Mouse (Mus musculus) thymus, postnatal 25 days (tissue): ENCODE measurements at regions not wholly inside any gene's neighbourhood (a gene's known extent, or its start where the extent isn't known, plus 50 kb on each side); places are given as distances from the start of the nearest gene placed in this dataset.

Experiments
- DNase-seq: peaks from one replicate; pipeline ENCODE4 v3.0.0; 2022

DNA sequence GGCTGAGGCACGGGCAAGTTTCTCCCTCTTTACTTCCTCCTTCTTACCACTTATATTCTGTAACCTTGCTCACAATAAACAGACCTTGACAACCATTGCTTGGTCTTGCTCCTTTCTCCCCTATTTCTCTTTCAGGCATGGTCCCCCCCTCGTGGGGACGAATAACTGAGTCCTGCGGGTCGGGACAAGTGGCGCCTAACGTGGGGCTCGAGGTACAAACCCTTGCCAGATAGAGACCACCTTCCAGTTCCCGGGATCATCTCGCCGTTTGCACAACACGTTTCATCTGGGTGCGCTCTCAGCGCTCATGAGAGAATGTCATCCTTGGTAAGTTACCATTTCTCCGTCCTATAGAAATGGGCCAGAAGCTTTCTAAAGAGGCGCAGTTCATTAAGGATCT lies 79.6 kb upstream of the Foxn3 start:
- no peak for DNase-seq

- no peak for DNase-seq
These were observed 78.9 kb upstream of the Foxn3 start for GRCm38 (mm10) chr12:99642131-99642895.

GRCm38 (mm10) chr12:99641278-99641677 lies 77.9 kb upstream of the Foxn3 start:
- peak; percentile 71 for DNase-seq

GRCm38 (mm10) chr12:99640214-99641151 lies 77.1 kb upstream of the Foxn3 start:
- peak; percentile 67 for DNase-seq

DNA sequence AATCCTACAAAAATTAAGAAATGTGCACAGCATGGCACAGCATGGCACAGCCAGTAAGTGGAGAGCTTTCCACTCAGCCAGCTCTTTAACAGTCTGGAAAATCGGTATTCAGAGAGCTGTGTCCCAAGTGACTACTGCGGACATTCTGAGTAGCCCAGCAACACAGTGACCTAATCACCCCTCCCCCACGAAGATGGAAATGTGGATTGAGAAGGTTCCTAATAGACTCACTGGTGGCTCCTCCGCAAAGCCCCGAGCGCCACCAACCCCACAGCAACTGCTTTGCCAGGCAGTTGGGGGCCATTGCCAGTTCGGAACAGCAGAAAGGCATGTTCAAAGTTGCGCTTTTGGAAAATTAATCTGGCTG lies 76.4 kb upstream of the Foxn3 start:
- no peak for DNase-seq

DNA sequence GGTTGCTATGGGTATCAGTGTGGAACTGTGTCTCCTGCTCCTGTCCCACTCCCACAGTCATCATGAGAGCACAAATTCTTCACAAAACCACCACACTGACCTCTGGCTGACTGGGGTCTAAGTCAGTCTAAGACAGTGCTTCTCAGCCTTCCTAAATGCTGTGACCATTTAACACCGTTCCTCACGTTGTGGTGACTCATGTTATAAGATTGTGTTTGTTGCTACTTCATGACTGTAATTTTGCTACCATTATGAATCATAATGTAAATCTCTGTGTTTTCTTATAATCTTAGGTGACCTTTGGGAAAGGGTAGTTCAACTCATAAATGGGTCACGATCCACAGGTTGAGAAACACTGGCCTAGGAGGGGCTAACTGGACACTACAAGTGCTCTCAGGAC lies 75.7 kb upstream of the Foxn3 start:
- DNase-seq = no peak

GRCm38 (mm10) chr12:99637986-99638385 lies 74.6 kb upstream of the Foxn3 start:
- no peak for DNase-seq

DNA sequence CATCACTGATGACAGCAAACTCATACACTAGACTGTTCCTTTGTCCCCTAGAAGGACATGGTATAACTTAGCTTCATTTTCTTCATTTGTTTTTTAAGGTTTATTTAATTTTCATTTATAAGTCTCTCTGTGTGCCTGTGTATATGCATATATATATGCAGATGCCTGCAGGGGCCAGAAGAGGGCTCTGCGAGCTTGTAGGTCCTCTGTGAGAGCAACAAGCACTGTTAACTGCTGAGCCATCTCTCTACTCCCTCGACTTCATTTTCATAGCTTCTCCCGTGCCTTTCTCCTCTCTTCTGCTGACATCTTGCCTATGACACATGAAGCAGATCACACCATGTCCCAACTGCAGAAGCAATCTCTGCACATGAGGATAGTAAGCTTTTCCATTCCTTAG lies 72.9 kb upstream of the Foxn3 start:
- no peak for DNase-seq

- no peak for DNase-seq
These were observed 72.0 kb upstream of the Foxn3 start for GRCm38 (mm10) chr12:99635361-99635760.

GRCm38 (mm10) chr12:99634726-99635125 lies 71.3 kb upstream of the Foxn3 start:
- DNase-seq = no peak

- DNase-seq = no peak
These were observed 70.3 kb upstream of the Foxn3 start for GRCm38 (mm10) chr12:99633678-99634077.

DNA sequence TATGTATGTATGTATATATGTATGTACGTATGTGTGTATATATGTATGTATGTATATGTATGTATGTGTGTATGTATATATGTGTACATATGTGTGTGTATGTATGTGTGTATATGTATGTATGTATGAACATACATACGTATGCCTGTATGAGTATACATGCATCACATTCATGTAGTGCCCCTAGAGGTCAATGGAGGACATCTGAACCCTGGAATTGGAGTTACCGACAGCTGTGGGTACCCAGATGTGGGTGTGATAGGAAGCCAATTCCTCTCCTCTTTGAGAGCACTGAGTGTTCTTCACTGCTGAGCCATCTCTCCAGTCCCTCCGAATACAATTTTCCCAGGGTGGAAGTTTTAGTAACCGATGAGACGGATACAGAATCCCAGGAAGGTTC lies 69.6 kb upstream of the Foxn3 start:
- no peak for DNase-seq

DNA sequence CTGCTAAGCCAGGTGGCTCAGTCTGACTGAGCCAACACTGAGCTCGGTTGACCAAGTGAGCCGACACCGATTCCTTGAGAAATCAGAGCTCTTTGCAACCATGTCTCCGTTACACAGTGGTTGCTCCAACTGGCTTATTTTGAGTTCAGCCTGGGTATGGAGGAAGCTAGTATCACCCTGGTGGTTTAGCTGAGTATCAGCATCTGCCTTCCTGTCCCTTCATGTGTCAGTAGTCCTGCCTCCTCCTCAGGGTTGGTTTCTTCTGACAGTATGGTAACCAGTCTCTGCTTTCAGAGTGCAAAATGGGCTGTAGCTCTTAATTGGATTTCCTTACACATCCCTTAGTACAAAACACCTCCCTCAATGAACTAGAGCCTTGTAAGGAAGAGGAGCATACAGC lies 66.2 kb upstream of the Foxn3 start:
- no peak for DNase-seq

DNA sequence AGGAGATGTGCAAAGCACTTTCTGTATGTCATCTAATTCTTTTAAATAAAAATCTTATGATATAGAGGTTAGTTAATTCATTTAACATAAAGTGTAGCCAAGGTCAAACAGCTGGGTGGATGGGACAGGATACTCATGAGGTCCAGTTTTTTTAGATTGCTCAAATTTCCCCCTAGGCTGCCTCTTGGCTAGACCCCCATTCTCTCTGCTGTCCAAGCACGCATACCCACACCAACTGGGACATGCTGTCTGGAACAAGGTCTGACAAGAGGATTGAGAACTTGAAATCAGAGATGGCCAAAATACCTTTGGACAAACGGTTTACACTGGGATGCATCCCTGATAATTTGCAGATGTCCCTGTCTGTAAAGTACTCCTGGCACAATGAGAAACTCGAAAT lies 65.0 kb upstream of the Foxn3 start:
- DNase-seq = no peak

DNA sequence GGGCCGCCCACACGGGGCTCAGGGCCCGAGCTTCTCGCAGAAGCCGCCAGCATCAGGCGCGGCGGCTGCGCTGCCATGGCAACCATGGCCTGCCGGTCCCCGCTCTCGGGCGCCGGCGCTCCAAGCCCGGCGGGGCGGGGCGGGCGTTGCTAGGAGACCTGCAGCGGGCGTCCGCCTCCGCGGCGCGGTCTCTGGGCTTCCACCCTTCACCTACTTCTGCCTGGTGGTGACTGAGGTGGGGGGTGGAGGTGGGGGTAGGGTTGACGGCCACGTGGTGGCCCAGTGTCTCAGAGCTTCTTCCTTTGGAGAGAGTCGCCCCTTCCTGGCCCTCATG lies 64.5 kb upstream of the Foxn3 start:
- DNase-seq = peak; percentile 96

DNA sequence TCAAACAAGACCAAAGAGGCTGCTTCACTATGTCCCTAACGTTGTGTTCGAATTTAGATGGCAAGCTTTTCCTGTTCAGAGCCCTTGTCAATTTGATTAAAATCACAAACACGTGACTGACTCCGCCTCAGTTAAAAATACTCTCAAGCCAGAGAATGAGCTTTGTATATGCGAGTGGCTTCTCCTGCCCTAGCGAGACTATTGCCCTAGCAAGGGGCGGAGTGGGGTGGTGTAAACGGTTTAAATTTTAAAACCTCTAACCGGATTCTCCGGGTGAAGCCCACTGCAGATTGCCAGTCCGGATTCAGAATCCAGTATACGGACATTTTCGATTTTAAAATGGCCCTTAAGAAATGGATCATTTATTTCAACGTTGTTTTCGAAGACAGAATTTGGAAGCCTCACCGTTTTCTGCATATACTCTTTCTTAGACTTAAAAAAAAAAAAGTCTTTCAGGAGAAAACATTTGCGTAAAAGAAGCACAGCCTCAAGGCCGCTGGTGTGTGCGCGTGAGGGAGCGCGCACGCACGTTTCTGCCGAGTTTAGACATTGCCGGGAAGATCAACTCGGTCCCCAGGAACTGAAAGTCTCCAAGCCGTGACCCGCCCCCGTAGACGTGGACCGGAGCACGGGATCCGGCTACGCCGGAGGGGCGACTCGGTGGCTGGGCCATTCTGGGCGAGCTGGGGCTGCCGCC lies 64.0 kb upstream of the Foxn3 start:
- no peak for DNase-seq

- no peak for DNase-seq
These were observed 62.8 kb upstream of the Foxn3 start for GRCm38 (mm10) chr12:99626147-99626546.

- DNase-seq = no peak
These were observed 61.7 kb upstream of the Foxn3 start for GRCm38 (mm10) chr12:99625094-99625493.

DNA sequence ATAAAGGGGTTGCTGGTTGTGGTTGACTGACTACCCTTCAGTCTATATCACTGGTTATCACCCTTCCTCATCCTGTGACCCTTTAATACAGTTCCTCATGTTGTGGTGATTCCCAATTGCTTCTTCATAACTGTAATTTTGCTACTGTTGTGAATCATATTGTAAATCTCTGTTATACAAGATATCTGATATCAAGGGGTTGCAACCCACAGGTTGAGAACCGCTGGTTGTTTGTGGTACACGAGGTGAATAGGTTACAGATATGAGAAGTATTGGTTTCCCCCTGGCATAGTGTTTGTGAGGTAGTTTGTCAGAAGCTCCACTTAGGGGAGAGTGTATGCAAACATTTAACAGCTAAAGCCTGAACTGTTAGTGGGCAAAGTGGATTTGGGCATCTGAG lies 58.9 kb upstream of the Foxn3 start:
- no peak for DNase-seq

- no peak for DNase-seq
These were observed 53.9 kb upstream of the Foxn3 start for GRCm38 (mm10) chr12:99617241-99617804.

DNA sequence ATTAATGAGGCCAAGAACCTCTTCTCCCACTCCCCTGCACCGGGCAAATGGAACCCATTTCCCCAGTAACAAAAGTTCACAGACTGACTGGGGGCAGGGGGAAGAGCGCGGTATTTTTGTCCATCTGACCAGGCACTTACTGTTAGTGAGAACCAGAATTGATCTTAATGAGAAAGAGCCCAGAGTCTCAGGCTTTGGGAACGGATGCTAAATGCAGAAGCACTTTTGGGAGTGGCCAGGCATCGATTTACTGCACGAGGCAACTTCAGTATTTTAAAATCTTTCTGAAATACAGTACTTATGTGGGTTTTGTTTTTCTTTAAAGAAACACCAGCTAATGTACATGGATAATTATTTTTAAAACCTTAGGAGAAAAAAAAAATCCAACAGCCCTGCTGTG lies 51.0 kb upstream of the Foxn3 start:
- no peak for DNase-seq
